Mouse (Mus musculus): ENCODE results near the gene Vps13c. TPM values are rescaled to one million over a fixed set of nuclear protein-coding genes. Genes with fewer than 3 reads are reported as not detected.

The Vps13c gene
- total RNA-seq, 1 experiment from 2014 or later, result 46.2 TPM

GRCm38 (mm10) chr9:67831359-67832045 lies 8.7 kb upstream of the Vps13c start:
- DNase-seq, result peak; percentile 42

GRCm38 (mm10) chr9:67832046-67832605 lies 8.1 kb upstream of the Vps13c start, which contains the start of gene C2cd4a:
Gene C2cd4a (minus strand): TSS chr9:67832330.
- DNase-seq, result peak; percentile 74

- DNase-seq, result no peak
These were observed 5.7 kb upstream of the Vps13c start for GRCm38 (mm10) chr9:67834535-67834934.

- no peak for DNase-seq
These were observed 2.9 kb upstream of the Vps13c start for GRCm38 (mm10) chr9:67837311-67837710.

- no peak for DNase-seq
These were observed 2.6 kb downstream of the Vps13c start for GRCm38 (mm10) chr9:67842797-67843196.

GRCm38 (mm10) chr9:67845012-67845411 lies 4.8 kb downstream of the Vps13c start:
- DNase-seq, result no peak

GRCm38 (mm10) chr9:67845648-67846047 lies 5.5 kb downstream of the Vps13c start:
- no peak for DNase-seq

- DNase-seq, result no peak
These were observed 5.9 kb downstream of the Vps13c start for GRCm38 (mm10) chr9:67846089-67846488.

GRCm38 (mm10) chr9:67847606-67848005 lies 7.4 kb downstream of the Vps13c start:
- peak; percentile 13 for DNase-seq

GRCm38 (mm10) chr9:67849397-67849796 lies 9.2 kb downstream of the Vps13c start:
- no peak for DNase-seq

- no peak for DNase-seq
These were observed 9.7 kb downstream of the Vps13c start for GRCm38 (mm10) chr9:67849846-67850245.

- DNase-seq, result peak; percentile 58
These were observed 11.0 kb downstream of the Vps13c start for GRCm38 (mm10) chr9:67851150-67851549.

GRCm38 (mm10) chr9:67860273-67860672 lies 20.1 kb downstream of the Vps13c start:
- no peak for DNase-seq

GRCm38 (mm10) chr9:67863332-67863731 lies 23.1 kb downstream of the Vps13c start:
- no peak for DNase-seq

GRCm38 (mm10) chr9:67864011-67864410 lies 23.8 kb downstream of the Vps13c start:
- DNase-seq, result peak; percentile 61

GRCm38 (mm10) chr9:67865411-67865810 lies 25.2 kb downstream of the Vps13c start:
- no peak for DNase-seq

- peak; percentile 41 for DNase-seq
These were observed 27.2 kb downstream of the Vps13c start for GRCm38 (mm10) chr9:67867411-67867810.

GRCm38 (mm10) chr9:67869691-67870450 lies 29.7 kb downstream of the Vps13c start:
- peak; percentile 52 for DNase-seq

GRCm38 (mm10) chr9:67874522-67875222 lies 34.5 kb downstream of the Vps13c start:
- no peak for DNase-seq

- peak; percentile 55 for DNase-seq
These were observed 35.1 kb downstream of the Vps13c start for GRCm38 (mm10) chr9:67875337-67875736.

GRCm38 (mm10) chr9:67877081-67877718 lies 37.0 kb downstream of the Vps13c start:
- DNase-seq, result peak; percentile 37

- no peak for DNase-seq
These were observed 38.1 kb downstream of the Vps13c start for GRCm38 (mm10) chr9:67878197-67878769.
